Comparison of ENCODE assay signal across 8 mouse cellular contexts in genomic region chr11:69409378-69410044, GRCm38 (mm10). TPM values are rescaled to one million over a fixed set of nuclear protein-coding genes. Genes with fewer than 3 reads are reported as not detected.
DNase-seq lines count a peak whose midpoint lies in the region; ATAC-seq and TF ChIP-seq lines count a peak whose summit lies in the region.

No protein-coding gene starts in this region.

- no peak for TF ChIP-seq CTCF in liver, embryonic 14.5 days (IDR thresholded peaks at IDR 0.05; ENCODE audit: low read depth)

- H3K4me1 ChIP-seq in embryonic facial prominence, embryonic 14.5 days (ENCODE audit: control insufficient read depth, insufficient read depth, low read length), result peaks cover 39% of the 10 kb centered on the region
- peaks cover 44% of the 10 kb centered on the region for H3K4me1 ChIP-seq in heart, embryonic 12.5 days (replicated peaks)
- H3K4me1 ChIP-seq in kidney, embryonic 15.5 days, result peaks cover 54% of the 10 kb centered on the region
- peaks cover 8 to 29% of the 10 kb centered on the region in 2 experiments for H3K4me1 ChIP-seq in liver, embryonic 14.5 days (replicated peaks; ENCODE audit: control insufficient read depth in 2 of 2, insufficient read depth in 2 of 2, low read length in 1 of 2)
- H3K4me1 ChIP-seq in stomach, embryonic 15.5 days, result peaks cover 37% of the 10 kb centered on the region

- ATAC-seq in embryonic facial prominence, embryonic 14.5 days (ENCODE audit: low read depth), result peak; percentile 51
- ATAC-seq in heart, embryonic 12.5 days (ENCODE audit: insufficient number of reproducible peaks, low FRiP score), result peak; percentile 65
- ATAC-seq in kidney, embryonic 15.5 days (replicated peaks; ENCODE audit: low FRiP score), result peak; percentile 38
- ATAC-seq in liver, embryonic 14.5 days (ENCODE audit: insufficient read depth), result peak; percentile 30; the same call in 1 of the 2 replicates
- peak; percentile 57 for ATAC-seq in stomach, embryonic 15.5 days (ENCODE audit: insufficient read depth, low FRiP score, low read depth)

- no peaks in the 10 kb centered on the region for H3K9me3 ChIP-seq in embryonic facial prominence, embryonic 14.5 days (ENCODE audit: control insufficient read depth, low read length)
- no peaks in the 10 kb centered on the region for H3K9me3 ChIP-seq in heart, embryonic 12.5 days (replicated peaks)
- H3K9me3 ChIP-seq in kidney, embryonic 15.5 days (replicated peaks), result no peaks in the 10 kb centered on the region
- no peaks in the 10 kb centered on the region for H3K9me3 ChIP-seq in liver, embryonic 14.5 days (ENCODE audit: control insufficient read depth, low read length)
- no peaks in the 10 kb centered on the region for H3K9me3 ChIP-seq in stomach, embryonic 15.5 days

- H3K9ac ChIP-seq in embryonic facial prominence, embryonic 14.5 days (ENCODE audit: low read depth, low read length), result peak overlapping the region; percentile 90
- peak overlapping the region; percentile 97 for H3K9ac ChIP-seq in heart, embryonic 12.5 days
- H3K9ac ChIP-seq in kidney, embryonic 15.5 days, result peak overlapping the region; percentile 83
- peak overlapping the region; percentile 68 for H3K9ac ChIP-seq in liver, embryonic 14.5 days (replicated peaks)
- H3K9ac ChIP-seq in stomach, embryonic 15.5 days, result peak overlapping the region; percentile 82

- peak; percentile 83 for DNase-seq in 3T3-L1 (ENCODE audit: low read depth, low spot score)
- DNase-seq in adrenal gland, adult 2 months, result peak; percentile 92
- DNase-seq in embryonic facial prominence, embryonic 14.5 days (ENCODE audit: low spot score), result peak; percentile 93
- DNase-seq in liver, embryonic 14.5 days (ENCODE audit: low read depth in 3 of 3, low spot score in 3 of 3), result peak in 1 of 3 experiments; percentile 70
- DNase-seq in natural killer cell, adult 2 months (ENCODE audit: low spot score in 2 of 2), result peak; percentile 89 to 90

- WGBS in embryonic facial prominence, embryonic 14.5 days, result under 1% methylated on average over 29 of the region's 46 CpGs
- WGBS in heart, embryonic 12.5 days, result under 1% methylated on average over 44 of the region's 46 CpGs
- WGBS in kidney, embryonic 15.5 days, result under 1% methylated on average over 41 of the region's 46 CpGs
- 2% methylated on average over 44 of the region's 46 CpGs for WGBS in liver, embryonic 14.5 days (ENCODE audit: insufficient replicate concordance)
- WGBS in stomach, embryonic 15.5 days, result under 1% methylated on average over 44 of the region's 46 CpGs

- no peak for TF ChIP-seq EP300 in liver, embryonic 14.5 days (IDR thresholded peaks at IDR 0.05; ENCODE audit: low read depth)

- H3K4me2 ChIP-seq in embryonic facial prominence, embryonic 14.5 days (ENCODE audit: low read depth, low read length), result peak overlapping the region; percentile 92
- H3K4me2 ChIP-seq in heart, embryonic 12.5 days, result peak overlapping the region; percentile 88
- peak overlapping the region; percentile 95 for H3K4me2 ChIP-seq in kidney, embryonic 15.5 days
- peak overlapping the region; percentile 100 for H3K4me2 ChIP-seq in liver, embryonic 14.5 days (ENCODE audit: low read depth)
- peak overlapping the region; percentile 93 for H3K4me2 ChIP-seq in stomach, embryonic 15.5 days

- peak overlapping the region; percentile 97 for H3K27ac ChIP-seq in embryonic facial prominence, embryonic 14.5 days (replicated peaks; ENCODE audit: low read depth, low read length)
- H3K27ac ChIP-seq in heart, embryonic 12.5 days (ENCODE audit: poor library complexity, severe bottlenecking), result peak overlapping the region; percentile 99
- peak overlapping the region; percentile 97 for H3K27ac ChIP-seq in kidney, embryonic 15.5 days
- H3K27ac ChIP-seq in liver, embryonic 14.5 days, result peak overlapping the region; percentile 82
- H3K27ac ChIP-seq in stomach, embryonic 15.5 days, result peak overlapping the region; percentile 98

- H3K36me3 ChIP-seq in embryonic facial prominence, embryonic 14.5 days (ENCODE audit: control insufficient read depth, insufficient read depth, low read length), result peaks cover 54% of the 10 kb centered on the region
- H3K36me3 ChIP-seq in heart, embryonic 12.5 days, result peaks cover 49% of the 10 kb centered on the region
- H3K36me3 ChIP-seq in kidney, embryonic 15.5 days, result peaks cover 54% of the 10 kb centered on the region
- H3K36me3 ChIP-seq in liver, embryonic 14.5 days (replicated peaks; ENCODE audit: control insufficient read depth, insufficient read depth, low read depth), result peaks cover 9% of the 10 kb centered on the region
- peaks cover 32% of the 10 kb centered on the region for H3K36me3 ChIP-seq in stomach, embryonic 15.5 days

- peak overlapping the region; percentile 77 for H3K4me3 ChIP-seq in embryonic facial prominence, embryonic 14.5 days (ENCODE audit: low read depth, low read length)
- H3K4me3 ChIP-seq in heart, embryonic 12.5 days, result peak overlapping the region; percentile 84
- H3K4me3 ChIP-seq in kidney, embryonic 15.5 days (replicated peaks), result peak overlapping the region; percentile 77
- peak overlapping the region; percentile 62 to 94 for H3K4me3 ChIP-seq in liver, embryonic 14.5 days (ENCODE audit: insufficient read depth in 1 of 2, low read depth in 2 of 2, low read length in 2 of 2)
- H3K4me3 ChIP-seq in stomach, embryonic 15.5 days (replicated peaks), result peak overlapping the region; percentile 68

- H3K27me3 ChIP-seq in embryonic facial prominence, embryonic 14.5 days (replicated peaks; ENCODE audit: control insufficient read depth, insufficient read depth, low read length), result no peaks in the 10 kb centered on the region
- no peaks in the 10 kb centered on the region for H3K27me3 ChIP-seq in heart, embryonic 12.5 days (replicated peaks)
- H3K27me3 ChIP-seq in kidney, embryonic 15.5 days, result no peaks in the 10 kb centered on the region
- no peaks in the 10 kb centered on the region for H3K27me3 ChIP-seq in liver, embryonic 14.5 days (ENCODE audit: control insufficient read depth, insufficient read depth, low read length)
- H3K27me3 ChIP-seq in stomach, embryonic 15.5 days (replicated peaks), result no peaks in the 10 kb centered on the region

RNA-seq across cellular contexts. Expression of gene Kdm6b, which starts 4.0 kb away (rescaled TPM):
- 10 to 100 TPM; 31.4 to 41.5 TPM for total RNA-seq in adrenal gland, adult 2 months (2021)
- polyA plus RNA-seq in adrenal gland, adult 2 months (2012; rRNA removed), result 17.4 and 18.7 TPM in 2 replicates
- polyA plus RNA-seq in embryonic facial prominence, embryonic 14.5 days (2014; fragmentation: Nextera tagmentation; extraction: Ambion mirVana), result 24.2 and 24.3 TPM in 2 replicates
- 24.9 and 25.4 TPM in 2 replicates for polyA plus RNA-seq in heart, embryonic 12.5 days (2016; fragmentation: Nextera tagmentation; extraction: Ambion mirVana)
- polyA plus RNA-seq in kidney, embryonic 15.5 days (2015; fragmentation: Nextera tagmentation; extraction: Ambion mirVana), result 32.6 and 33.0 TPM in 2 replicates
- 1.1 and 1.4 TPM in 2 replicates for polyA plus RNA-seq in liver, embryonic 14.5 days (2012; rRNA removed)
- polyA plus RNA-seq in liver, embryonic 14.5 days (2014; fragmentation: Nextera tagmentation; extraction: Ambion mirVana), result 2.9 TPM in 2 replicates
- 25.4 and 26.5 TPM in 2 replicates for polyA plus RNA-seq in stomach, embryonic 15.5 days (2015; fragmentation: Nextera tagmentation; extraction: Ambion mirVana)

RNA-seq across cellular contexts. Expression of gene Tmem88, which starts 11.5 kb away (rescaled TPM):
- total RNA-seq in adrenal gland, adult 2 months (2021), result 10 to 100 TPM; 10.8 to 16.0 TPM
- 86.3 and 94.7 TPM in 2 replicates for polyA plus RNA-seq in adrenal gland, adult 2 months (2012; rRNA removed)
- polyA plus RNA-seq in embryonic facial prominence, embryonic 14.5 days (2014; fragmentation: Nextera tagmentation; extraction: Ambion mirVana), result 19.2 and 21.0 TPM in 2 replicates
- 34.4 and 35.7 TPM in 2 replicates for polyA plus RNA-seq in heart, embryonic 12.5 days (2016; fragmentation: Nextera tagmentation; extraction: Ambion mirVana)
- polyA plus RNA-seq in kidney, embryonic 15.5 days (2015; fragmentation: Nextera tagmentation; extraction: Ambion mirVana), result 41.9 and 44.3 TPM in 2 replicates
- 3.7 and 5.3 TPM in 2 replicates for polyA plus RNA-seq in liver, embryonic 14.5 days (2012; rRNA removed)
- 4.6 TPM in 2 replicates for polyA plus RNA-seq in liver, embryonic 14.5 days (2014; fragmentation: Nextera tagmentation; extraction: Ambion mirVana)
- polyA plus RNA-seq in stomach, embryonic 15.5 days (2015; fragmentation: Nextera tagmentation; extraction: Ambion mirVana), result 26.7 and 29.4 TPM in 2 replicates

RNA-seq across cellular contexts. Expression of gene Cyb5d1, which starts 14.1 kb away (rescaled TPM):
- 10 to 100 TPM; 44.2 to 59.7 TPM for total RNA-seq in adrenal gland, adult 2 months (2021)
- polyA plus RNA-seq in adrenal gland, adult 2 months (2012; rRNA removed), result 10.7 and 11.8 TPM in 2 replicates
- 23.8 and 24.2 TPM in 2 replicates for polyA plus RNA-seq in embryonic facial prominence, embryonic 14.5 days (2014; fragmentation: Nextera tagmentation; extraction: Ambion mirVana)
- 24.8 and 27.1 TPM in 2 replicates for polyA plus RNA-seq in heart, embryonic 12.5 days (2016; fragmentation: Nextera tagmentation; extraction: Ambion mirVana)
- polyA plus RNA-seq in kidney, embryonic 15.5 days (2015; fragmentation: Nextera tagmentation; extraction: Ambion mirVana), result 30.2 and 30.5 TPM in 2 replicates
- polyA plus RNA-seq in liver, embryonic 14.5 days (2012; rRNA removed), result 4.8 and 8.3 TPM in 2 replicates
- 6.2 and 7.3 TPM in 2 replicates for polyA plus RNA-seq in liver, embryonic 14.5 days (2014; fragmentation: Nextera tagmentation; extraction: Ambion mirVana)
- 24.9 and 25.3 TPM in 2 replicates for polyA plus RNA-seq in stomach, embryonic 15.5 days (2015; fragmentation: Nextera tagmentation; extraction: Ambion mirVana)

RNA-seq across cellular contexts. Expression of gene Naa38, which starts 14.2 kb away (rescaled TPM):
- 100 to 1,000 TPM; 124 to 157 TPM for total RNA-seq in adrenal gland, adult 2 months (2021)
- 175 and 193 TPM in 2 replicates for polyA plus RNA-seq in adrenal gland, adult 2 months (2012; rRNA removed)
- polyA plus RNA-seq in embryonic facial prominence, embryonic 14.5 days (2014; fragmentation: Nextera tagmentation; extraction: Ambion mirVana), result 160 and 177 TPM in 2 replicates
- 147 and 150 TPM in 2 replicates for polyA plus RNA-seq in heart, embryonic 12.5 days (2016; fragmentation: Nextera tagmentation; extraction: Ambion mirVana)
- 153 and 155 TPM in 2 replicates for polyA plus RNA-seq in kidney, embryonic 15.5 days (2015; fragmentation: Nextera tagmentation; extraction: Ambion mirVana)
- polyA plus RNA-seq in liver, embryonic 14.5 days (2012; rRNA removed), result 70.9 and 76.9 TPM in 2 replicates
- polyA plus RNA-seq in liver, embryonic 14.5 days (2014; fragmentation: Nextera tagmentation; extraction: Ambion mirVana), result 120 and 127 TPM in 2 replicates
- polyA plus RNA-seq in stomach, embryonic 15.5 days (2015; fragmentation: Nextera tagmentation; extraction: Ambion mirVana), result 154 and 179 TPM in 2 replicates

RNA-seq across cellular contexts. Expression of gene Chd3, which starts 40.3 kb away (rescaled TPM):
- 10 to 100 TPM; 71.0 to 92.8 TPM for total RNA-seq in adrenal gland, adult 2 months (2021)
- 83.4 and 107 TPM in 2 replicates for polyA plus RNA-seq in adrenal gland, adult 2 months (2012; rRNA removed)
- polyA plus RNA-seq in embryonic facial prominence, embryonic 14.5 days (2014; fragmentation: Nextera tagmentation; extraction: Ambion mirVana), result 68.9 and 73.3 TPM in 2 replicates
- polyA plus RNA-seq in heart, embryonic 12.5 days (2016; fragmentation: Nextera tagmentation; extraction: Ambion mirVana), result 19.2 and 23.5 TPM in 2 replicates
- 54.8 and 62.8 TPM in 2 replicates for polyA plus RNA-seq in kidney, embryonic 15.5 days (2015; fragmentation: Nextera tagmentation; extraction: Ambion mirVana)
- polyA plus RNA-seq in liver, embryonic 14.5 days (2012; rRNA removed), result 13.7 and 14.3 TPM in 2 replicates
- 1.9 and 2.4 TPM in 2 replicates for polyA plus RNA-seq in liver, embryonic 14.5 days (2014; fragmentation: Nextera tagmentation; extraction: Ambion mirVana)
- 53.4 and 54.0 TPM in 2 replicates for polyA plus RNA-seq in stomach, embryonic 15.5 days (2015; fragmentation: Nextera tagmentation; extraction: Ambion mirVana)
